Mouse (Mus musculus) cortical plate, adult 2 months (tissue): Measurements from ENCODE around the gene Gm10282.

Experiments
- CTCF ChIP-seq: fragments of 200-500 bp; IDR thresholded peaks from 2 replicates; pipeline ENCODE4 v1.5.1; 2011; ENCODE audit warnings: mild to moderate bottlenecking, control low read depth, low read length; ENCODE audit not compliant: insufficient read depth; ENCODE audit errors: extremely low read depth
- POLR2A ChIP-seq: fragments of 200-500 bp; IDR thresholded peaks from 2 replicates; pipeline ENCODE4 v1.6.1; 2011; ENCODE audit warnings: mild to moderate bottlenecking, low read length, control low read depth; ENCODE audit not compliant: insufficient read depth; ENCODE audit errors: extremely low read depth

DNA sequence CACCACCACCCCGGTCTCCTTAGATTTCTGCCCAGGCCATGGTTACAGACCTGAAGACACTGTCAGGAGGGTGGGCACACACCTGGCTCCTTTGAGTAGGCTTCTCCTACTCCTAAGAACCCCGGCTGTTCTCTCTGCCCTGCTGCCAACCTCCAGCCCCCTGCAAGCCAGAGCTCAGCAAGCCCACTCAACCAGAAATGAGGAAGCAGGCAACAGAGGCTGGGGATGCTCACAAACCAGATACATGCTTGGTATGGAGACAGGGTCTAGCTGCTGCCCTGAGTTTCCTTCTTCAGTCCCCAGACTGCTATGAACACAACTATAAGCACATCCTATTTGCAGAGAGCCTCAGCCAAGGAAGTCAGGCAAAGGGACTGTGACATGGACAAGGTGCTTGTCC is 43.1 kb upstream of the Gm10282 start:
- TF ChIP-seq POLR2A (no peak), CTCF (no peak)
